Mouse (Mus musculus) limb, embryonic 11.5 days (tissue): ENCODE measurements at regions not wholly inside any gene's neighbourhood (a gene's known extent, or its start where the extent isn't known, plus 50 kb on each side); places are given as distances from the start of the nearest gene placed in this dataset.

ENCODE experiments used
- ATAC-seq: fragments of 200-750 bp; cut with Nextera tagmentation; 2 replicates; pipeline ENCODE4 v1.8.0; 2017; ENCODE audit warnings: low read depth; ENCODE audit not compliant: insufficient number of reproducible peaks, low FRiP score, low TSS enrichment
- DNase-seq: peaks from one replicate; pipeline ENCODE4 v3.0.0-alpha.2; 2015; ENCODE audit warnings: low spot score
- H3K27ac ChIP-seq: fragments of 300-500 bp; sonication (generic); replicated peaks from 2 replicates; pipeline ENCODE4 v1.5.1; 2014; ENCODE audit warnings: low read depth, mild to moderate bottlenecking, low read length
- H3K27me3 ChIP-seq: fragments of 300-500 bp; sonication (generic); 2 replicates; pipeline ENCODE4 v1.6.1; 2014; ENCODE audit warnings: mild to moderate bottlenecking, low read length, mixed read lengths; ENCODE audit not compliant: control insufficient read depth, insufficient read depth
- H3K36me3 ChIP-seq: fragments of 300-500 bp; sonication (generic); 2 replicates; pipeline ENCODE4 v1.6.1; 2014; ENCODE audit warnings: mild to moderate bottlenecking, low read length, moderate library complexity, mixed read lengths; ENCODE audit not compliant: control insufficient read depth, insufficient read depth
- H3K4me1 ChIP-seq: fragments of 300-500 bp; sonication (generic); 2 replicates; pipeline ENCODE4 v1.6.1; 2014; ENCODE audit warnings: low read length, mixed read lengths; ENCODE audit not compliant: control insufficient read depth, insufficient read depth
- H3K4me2 ChIP-seq: fragments of 300-500 bp; sonication (generic); 2 replicates; pipeline ENCODE4 v1.6.1; 2014; ENCODE audit warnings: low read depth, mild to moderate bottlenecking, moderate library complexity; ENCODE audit not compliant: severe bottlenecking
- H3K4me3 ChIP-seq: fragments of 300-500 bp; sonication (generic); 2 replicates; pipeline ENCODE4 v1.5.1; 2014; ENCODE audit warnings: low read depth, low read length
- H3K9ac ChIP-seq: fragments of 300-500 bp; sonication (generic); 2 replicates; pipeline ENCODE4 v1.6.1; 2014; ENCODE audit warnings: mild to moderate bottlenecking, low read length
- H3K9me3 ChIP-seq: fragments of 300-500 bp; sonication (generic); 2 replicates; pipeline ENCODE4 v1.6.1; 2016; ENCODE audit warnings: low read length; ENCODE audit not compliant: control insufficient read depth
- WGBS: fragments of 180-500 bp; shearing (Covaris S2); extraction: QIAGEN DNeasy Blood & Tissue Kit; methylation state at CpG from one replicate; pipeline ENCODE4 v1.1.7; 2014; 5-methylcytosine and 5-hydroxymethylcytosine counted together

- Histone ChIP-seq H3K27ac (no peak overlapping the region), H3K9me3 (no peaks in the 10 kb centered on the region), H3K4me2 (no peak overlapping the region), H3K36me3 (no peaks in the 10 kb centered on the region), H3K4me3 (no peak overlapping the region), H3K27me3 (no peaks in the 10 kb centered on the region), H3K9ac (no peak overlapping the region), H3K4me1 (no peaks in the 10 kb centered on the region)
- WGBS, result 81% methylated on average over 13 of the region's 13 CpGs
- DNase-seq (no peak), ATAC-seq (no peak)
Observed at GRCm38 (mm10) chr19:30450869-30451542, 98.5 kb downstream of the Dkk1 start.

DNA sequence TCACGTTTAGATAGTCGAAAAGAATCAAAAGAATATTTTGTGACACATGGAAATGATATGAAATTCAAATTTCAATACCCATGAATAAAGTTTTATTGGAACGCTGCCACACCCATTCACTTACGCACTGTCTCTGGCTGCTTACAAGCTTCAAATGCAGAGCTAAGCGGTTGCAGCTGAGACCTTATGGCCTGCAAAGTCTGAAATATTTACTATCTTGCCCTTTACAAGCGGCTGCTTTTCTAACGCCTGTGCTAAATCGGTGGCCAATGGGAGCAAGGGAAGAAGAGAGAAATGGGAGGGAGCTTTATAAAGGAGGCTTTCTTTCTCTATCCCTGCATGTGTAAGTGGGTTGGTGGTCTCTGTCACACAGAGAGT is 97.9 kb downstream of the Dkk1 start:
- Histone ChIP-seq H3K4me3 (no peak overlapping the region), H3K4me2 (no peak overlapping the region), H3K36me3 (no peaks in the 10 kb centered on the region), H3K27me3 (no peaks in the 10 kb centered on the region), H3K9ac (no peak overlapping the region), H3K9me3 (no peaks in the 10 kb centered on the region), H3K4me1 (no peaks in the 10 kb centered on the region), H3K27ac (no peak overlapping the region)
- DNase-seq (no peak), ATAC-seq (no peak)
- 55% methylated on average over 8 of the region's 8 CpGs for WGBS

DNA sequence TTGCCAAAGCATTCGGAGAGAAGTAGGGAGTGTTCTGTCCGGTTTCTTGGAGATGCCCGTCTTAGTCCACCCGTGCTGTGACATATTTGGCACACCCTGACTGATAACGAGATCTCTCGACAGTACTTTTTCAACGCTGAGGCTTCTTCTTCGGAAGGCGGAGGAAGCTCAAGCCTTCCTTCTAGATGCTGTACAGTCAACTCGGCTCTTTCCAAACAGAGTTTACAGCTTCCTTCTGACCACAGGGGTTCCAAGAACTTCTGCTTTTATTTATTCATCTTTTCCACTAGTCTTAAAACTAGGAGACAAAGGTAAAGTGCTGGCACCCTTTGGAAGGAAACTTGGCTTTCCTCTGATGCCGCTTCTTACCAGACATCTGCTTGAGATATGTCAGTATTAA is 96.8 kb downstream of the Dkk1 start:
- no peak overlapping the region for H3K4me2 ChIP-seq
- H3K4me1 ChIP-seq, result no peaks in the 10 kb centered on the region
- no peaks in the 10 kb centered on the region for H3K27me3 ChIP-seq
- no peak overlapping the region for H3K27ac ChIP-seq
- 93% methylated on average over 11 of the region's 11 CpGs for WGBS
- no peaks in the 10 kb centered on the region for H3K36me3 ChIP-seq
- H3K9ac ChIP-seq, result no peak overlapping the region
- H3K4me3 ChIP-seq, result no peak overlapping the region
- DNase-seq (no peak), ATAC-seq (no peak)
- no peaks in the 10 kb centered on the region for H3K9me3 ChIP-seq

DNA sequence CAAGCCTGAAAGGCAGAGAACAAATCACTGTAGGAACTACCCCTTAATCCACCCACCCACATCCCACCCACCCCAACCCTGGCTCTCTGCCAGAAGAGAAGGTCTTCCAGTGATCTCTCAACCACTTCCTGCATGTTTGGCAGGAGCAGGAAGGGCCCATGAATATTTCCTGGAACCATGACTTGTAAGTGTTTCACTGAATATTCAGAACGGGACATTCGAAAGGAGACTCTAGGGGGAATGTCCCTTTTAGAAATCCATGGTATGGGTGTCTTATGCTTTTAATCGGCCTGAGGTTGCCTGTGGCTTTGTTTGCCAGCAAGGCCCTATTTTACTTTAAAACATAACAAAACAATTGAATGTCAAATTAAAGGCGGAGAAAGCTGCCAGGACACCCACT is 66.0 kb downstream of the Dkk1 start:
- no peak overlapping the region for H3K27ac ChIP-seq
- no peaks in the 10 kb centered on the region for H3K36me3 ChIP-seq
- no peaks in the 10 kb centered on the region for H3K4me1 ChIP-seq
- H3K4me2 ChIP-seq, result no peak overlapping the region
- H3K4me3 ChIP-seq, result no peak overlapping the region
- DNase-seq (no peak), ATAC-seq (no peak)
- H3K27me3 ChIP-seq, result no peaks in the 10 kb centered on the region
- no peaks in the 10 kb centered on the region for H3K9me3 ChIP-seq
- WGBS, result 50% methylated on average over 4 of the region's 4 CpGs
- H3K9ac ChIP-seq, result no peak overlapping the region

GRCm38 (mm10) chr19:30489786-30490185 is 59.7 kb downstream of the Dkk1 start:
- no peak for ATAC-seq
- Histone ChIP-seq H3K9me3 (no peaks in the 10 kb centered on the region), H3K36me3 (no peaks in the 10 kb centered on the region), H3K4me2 (no peak overlapping the region), H3K27ac (no peak overlapping the region), H3K9ac (no peak overlapping the region), H3K4me3 (no peak overlapping the region), H3K4me1 (no peaks in the 10 kb centered on the region), H3K27me3 (no peaks in the 10 kb centered on the region)
- peak; percentile 44 for DNase-seq
- WGBS, result 11% methylated on average over 3 of the region's 3 CpGs

DNA sequence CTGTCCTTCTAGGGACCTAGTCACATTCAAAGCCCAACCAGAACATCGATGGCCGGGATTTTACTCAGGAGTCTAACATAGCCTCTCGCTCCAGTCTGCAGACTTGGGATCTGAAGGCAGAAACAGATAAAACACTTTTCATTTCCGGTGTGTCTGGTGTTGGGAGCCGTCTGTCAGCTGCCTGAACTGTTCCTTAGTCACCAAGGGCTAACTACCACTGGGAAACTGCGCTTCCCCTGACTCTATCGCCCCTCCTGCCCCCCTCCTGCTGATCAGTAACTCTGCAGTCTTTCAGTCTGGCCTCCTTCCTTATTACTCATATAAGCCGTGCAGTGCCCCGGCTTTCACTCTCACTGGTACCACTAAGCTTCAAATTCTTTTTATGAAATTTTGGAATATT is 58.5 kb downstream of the Dkk1 start:
- H3K27me3 ChIP-seq, result no peaks in the 10 kb centered on the region
- ATAC-seq, result no peak
- no peak overlapping the region for H3K4me3 ChIP-seq
- no peak overlapping the region for H3K4me2 ChIP-seq
- DNase-seq, result no peak
- H3K27ac ChIP-seq, result no peak overlapping the region
- no peaks in the 10 kb centered on the region for H3K4me1 ChIP-seq
- 35% methylated on average over 9 of the region's 9 CpGs for WGBS
- H3K9me3 ChIP-seq, result no peaks in the 10 kb centered on the region
- no peak overlapping the region for H3K9ac ChIP-seq
- no peaks in the 10 kb centered on the region for H3K36me3 ChIP-seq
